Mouse (Mus musculus) splenic B cell, adult 2 months (primary cell): Measurements from ENCODE around the gene Stk16.

ENCODE experiments used
- DNase-seq: peaks from one replicate; pipeline ENCODE4 v3.0.0-alpha.2; 2011; ENCODE audit warnings: low read depth, low spot score
- H3K27me3 ChIP-seq: 2 replicates; pipeline ENCODE4 v1.6.1; 2012; ENCODE audit warnings: mild to moderate bottlenecking, low read length, moderate library complexity, mixed read lengths; ENCODE audit not compliant: control insufficient read depth, poor library complexity, insufficient read depth, severe bottlenecking
- H3K36me3 ChIP-seq: 2 replicates; pipeline ENCODE4 v1.6.1; 2012; ENCODE audit warnings: mild to moderate bottlenecking, low read length, moderate library complexity, mixed read lengths; ENCODE audit not compliant: control insufficient read depth, poor library complexity, insufficient read depth, severe bottlenecking

The Stk16 gene

GRCm38 (mm10) chr1:75243411-75243810 lies 32.8 kb downstream of the Stk16 start:
- no peaks in the 10 kb centered on the region for H3K27me3 ChIP-seq
- DNase-seq, result no peak
- peaks cover 2% of the 10 kb centered on the region; the same call in 1 of the 2 replicates for H3K36me3 ChIP-seq

- Histone ChIP-seq H3K36me3 (peaks cover 2% of the 10 kb centered on the region; the same call in 1 of the 2 replicates), H3K27me3 (no peaks in the 10 kb centered on the region)
- DNase-seq, result no peak
These were observed 33.7 kb downstream of the Stk16 start for GRCm38 (mm10) chr1:75244175-75244826.

GRCm38 (mm10) chr1:75244836-75245235 lies 34.2 kb downstream of the Stk16 start:
- H3K36me3 ChIP-seq, result no peaks in the 10 kb centered on the region; the same call in 1 of the 2 replicates
- H3K27me3 ChIP-seq, result no peaks in the 10 kb centered on the region
- DNase-seq, result peak; percentile 61

- no peaks in the 10 kb centered on the region for H3K27me3 ChIP-seq
- no peak for DNase-seq
- no peaks in the 10 kb centered on the region; the same call in 1 of the 2 replicates for H3K36me3 ChIP-seq
These were observed 36.7 kb downstream of the Stk16 start for GRCm38 (mm10) chr1:75247071-75247930.

- peak; percentile 37 for DNase-seq
- H3K27me3 ChIP-seq, result no peaks in the 10 kb centered on the region
- H3K36me3 ChIP-seq, result no peaks in the 10 kb centered on the region; the same call in 1 of the 2 replicates
These were observed 37.6 kb downstream of the Stk16 start for GRCm38 (mm10) chr1:75248041-75248772.

- no peak for DNase-seq
- H3K36me3 ChIP-seq, result no peaks in the 10 kb centered on the region
These were observed 39.9 kb downstream of the Stk16 start for GRCm38 (mm10) chr1:75250498-75250897.

GRCm38 (mm10) chr1:75251112-75251970 lies 40.7 kb downstream of the Stk16 start:
- no peaks in the 10 kb centered on the region for H3K27me3 ChIP-seq
- no peaks in the 10 kb centered on the region for H3K36me3 ChIP-seq
- peak; percentile 93 for DNase-seq

More at GRCm38 (mm10) chr1:75250498-75250897, 39.9 kb downstream of the Stk16 start:
- H3K27me3 ChIP-seq, result no peaks in the 10 kb centered on the region

GRCm38 (mm10) chr1:75252308-75252707 lies 41.7 kb downstream of the Stk16 start:
- no peak for DNase-seq
- H3K27me3 ChIP-seq, result no peaks in the 10 kb centered on the region
- no peaks in the 10 kb centered on the region for H3K36me3 ChIP-seq

GRCm38 (mm10) chr1:75253029-75253428 lies 42.4 kb downstream of the Stk16 start:
- H3K27me3 ChIP-seq, result no peaks in the 10 kb centered on the region

GRCm38 (mm10) chr1:75253849-75254624 lies 43.4 kb downstream of the Stk16 start:
- Histone ChIP-seq H3K27me3 (no peaks in the 10 kb centered on the region), H3K36me3 (no peaks in the 10 kb centered on the region)
- peak; percentile 90 for DNase-seq

More at GRCm38 (mm10) chr1:75253029-75253428, 42.4 kb downstream of the Stk16 start:
- no peak for DNase-seq
- no peaks in the 10 kb centered on the region for H3K36me3 ChIP-seq

- DNase-seq, result no peak
- no peaks in the 10 kb centered on the region for H3K36me3 ChIP-seq
- H3K27me3 ChIP-seq, result no peaks in the 10 kb centered on the region
These were observed 44.0 kb downstream of the Stk16 start for GRCm38 (mm10) chr1:75254625-75255013.

- DNase-seq, result no peak
- Histone ChIP-seq H3K36me3 (no peaks in the 10 kb centered on the region), H3K27me3 (no peaks in the 10 kb centered on the region)
These were observed 44.9 kb downstream of the Stk16 start for GRCm38 (mm10) chr1:75255516-75256046.

- no peak for DNase-seq
- H3K27me3 ChIP-seq, result no peaks in the 10 kb centered on the region; the same call in 1 of the 2 replicates
- no peaks in the 10 kb centered on the region for H3K36me3 ChIP-seq
These were observed 50.6 kb downstream of the Stk16 start for GRCm38 (mm10) chr1:75261278-75261677.
